Mouse (Mus musculus) B cell, adult 67 days (primary cell): ENCODE data around the gene Rtp2. TPM values are rescaled to one million over a fixed set of nuclear protein-coding genes. Genes with fewer than 3 reads are reported as not detected.

Experiments used
- total RNA-seq, 2 experiments: library from RNA; stranded (reverse); gene quantifications; 4 replicates each; pipeline ENCODE4 v1.2.4; 2023

The Rtp2 gene
- not detected for total RNA-seq

DNA sequence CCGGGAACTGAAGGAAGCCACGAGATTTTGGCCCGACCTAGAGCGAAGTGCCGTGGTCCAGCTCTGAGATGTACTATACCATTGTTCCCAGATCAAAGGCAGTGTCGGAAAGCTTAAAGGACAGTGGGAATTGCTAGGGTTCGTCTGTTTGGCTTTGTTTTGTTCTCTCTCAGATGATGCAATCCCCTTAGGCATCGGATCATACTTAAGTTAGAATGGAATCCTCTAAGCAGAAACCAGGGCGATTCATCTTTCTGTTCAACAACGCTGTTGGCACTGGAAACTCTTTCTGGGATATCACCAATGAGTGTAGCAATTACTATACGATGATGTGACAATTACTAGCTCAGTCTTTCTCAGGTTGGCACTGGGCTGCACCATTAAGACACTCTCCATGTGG lies at the start of gene Rtp2:
TSS of gene Rtp2 (minus strand) at position 101 of the 400 bp plus-strand sequence.

GRCm38 (mm10) chr16:23890636-23891035 lies 41.6 kb downstream of the Rtp2 start, which contains the start of gene Sst:
Sst (minus strand) TSS chr16:23890958.

Other genes starting within 250 kb of the Rtp2 start
- not detected for gene Sst, start 41.4 kb downstream of the Rtp2 start, total RNA-seq
- gene Gm37419, start 56.1 kb upstream of the Rtp2 start, total RNA-seq, result not detected
- 10 to 100 TPM; 86.0 to 97.8 TPM for gene Bcl6, start 56.5 kb upstream of the Rtp2 start, total RNA-seq